Mouse (Mus musculus): Measurements from ENCODE around the gene Arnt2. TPM values are rescaled to one million over a fixed set of nuclear protein-coding genes. Genes with fewer than 3 reads are reported as not detected.

Gene Arnt2
- polyA plus RNA-seq, 1 experiment from 2014 or later: 2.6 TPM

- H3K4me3 ChIP-seq (ENCODE audit: low read depth, low read length): no peak overlapping the region
- no peak overlapping the region for H3K27ac ChIP-seq (ENCODE audit: low read depth, low read length)
- H3K9ac ChIP-seq (ENCODE audit: low read depth, low read length): no peak overlapping the region
- H3K9me3 ChIP-seq (ENCODE audit: control insufficient read depth): no peaks in the 10 kb centered on the region
- no peaks in the 10 kb centered on the region for H3K27me3 ChIP-seq (replicated peaks; ENCODE audit: control insufficient read depth, insufficient read depth, low read length)
- ATAC-seq: no peak
- 84% methylated on average over 4 of the region's 4 CpGs for WGBS
- no peaks in the 10 kb centered on the region for H3K4me1 ChIP-seq (replicated peaks; ENCODE audit: control insufficient read depth, insufficient read depth, low read length)
- no peak for TF ChIP-seq CTCF (IDR thresholded peaks at IDR 0.05; ENCODE audit: low read depth)
- H3K36me3 ChIP-seq (ENCODE audit: control insufficient read depth, insufficient read depth): no peaks in the 10 kb centered on the region
- no peak overlapping the region for H3K4me2 ChIP-seq (replicated peaks; ENCODE audit: low read depth)
Observed at GRCm38 (mm10) chr7:84263466-84263865, 146.5 kb downstream of the Arnt2 start.

GRCm38 (mm10) chr7:84261341-84261740 is 148.6 kb downstream of the Arnt2 start:
- H3K9me3 ChIP-seq (ENCODE audit: control insufficient read depth): no peaks in the 10 kb centered on the region
- H3K36me3 ChIP-seq (ENCODE audit: control insufficient read depth, insufficient read depth): no peaks in the 10 kb centered on the region
- no peak overlapping the region for H3K4me3 ChIP-seq (ENCODE audit: low read depth, low read length)
- ATAC-seq: no peak
- WGBS: 74% methylated on average over 6 of the region's 6 CpGs
- H3K4me2 ChIP-seq (replicated peaks; ENCODE audit: low read depth): no peak overlapping the region
- no peaks in the 10 kb centered on the region for H3K27me3 ChIP-seq (replicated peaks; ENCODE audit: control insufficient read depth, insufficient read depth, low read length)
- no peak overlapping the region for H3K9ac ChIP-seq (ENCODE audit: low read depth, low read length)
- H3K4me1 ChIP-seq (replicated peaks; ENCODE audit: control insufficient read depth, insufficient read depth, low read length): no peaks in the 10 kb centered on the region
- no peak for TF ChIP-seq CTCF (IDR thresholded peaks at IDR 0.05; ENCODE audit: low read depth)
- no peak overlapping the region for H3K27ac ChIP-seq (ENCODE audit: low read depth, low read length)

- Histone ChIP-seq H3K4me2 (replicated peaks; ENCODE audit: low read depth) (no peak overlapping the region), H3K4me3 (ENCODE audit: low read depth, low read length) (no peak overlapping the region), H3K36me3 (ENCODE audit: control insufficient read depth, insufficient read depth) (no peaks in the 10 kb centered on the region), H3K27ac (ENCODE audit: low read depth, low read length) (no peak overlapping the region), H3K9me3 (ENCODE audit: control insufficient read depth) (no peaks in the 10 kb centered on the region), H3K27me3 (replicated peaks; ENCODE audit: control insufficient read depth, insufficient read depth, low read length) (no peaks in the 10 kb centered on the region), H3K4me1 (replicated peaks; ENCODE audit: control insufficient read depth, insufficient read depth, low read length) (no peaks in the 10 kb centered on the region), H3K9ac (ENCODE audit: low read depth, low read length) (no peak overlapping the region)
- no peak for TF ChIP-seq CTCF (IDR thresholded peaks at IDR 0.05; ENCODE audit: low read depth)
- no peak for ATAC-seq
- WGBS: 89% methylated on average over 4 of the region's 4 CpGs
Observed at GRCm38 (mm10) chr7:84260401-84260800, 149.6 kb downstream of the Arnt2 start.

GRCm38 (mm10) chr7:84259309-84259985 is 150.5 kb downstream of the Arnt2 start:
- no peaks in the 10 kb centered on the region for H3K4me1 ChIP-seq (replicated peaks; ENCODE audit: control insufficient read depth, insufficient read depth, low read length)
- H3K9me3 ChIP-seq (ENCODE audit: control insufficient read depth): no peaks in the 10 kb centered on the region
- no peak for ATAC-seq
- 72% methylated on average over 4 of the region's 4 CpGs for WGBS
- H3K27me3 ChIP-seq (replicated peaks; ENCODE audit: control insufficient read depth, insufficient read depth, low read length): no peaks in the 10 kb centered on the region
- no peak overlapping the region for H3K9ac ChIP-seq (ENCODE audit: low read depth, low read length)
- no peak overlapping the region for H3K4me2 ChIP-seq (replicated peaks; ENCODE audit: low read depth)
- TF ChIP-seq CTCF (IDR thresholded peaks at IDR 0.05; ENCODE audit: low read depth): no peak
- no peak overlapping the region for H3K27ac ChIP-seq (ENCODE audit: low read depth, low read length)
- no peak overlapping the region for H3K4me3 ChIP-seq (ENCODE audit: low read depth, low read length)
- no peaks in the 10 kb centered on the region for H3K36me3 ChIP-seq (ENCODE audit: control insufficient read depth, insufficient read depth)

GRCm38 (mm10) chr7:84256661-84257060 is 153.3 kb downstream of the Arnt2 start:
- H3K9me3 ChIP-seq (ENCODE audit: control insufficient read depth): no peaks in the 10 kb centered on the region
- no peak overlapping the region for H3K4me2 ChIP-seq (replicated peaks; ENCODE audit: low read depth)
- no peaks in the 10 kb centered on the region for H3K36me3 ChIP-seq (ENCODE audit: control insufficient read depth, insufficient read depth)
- no peaks in the 10 kb centered on the region for H3K27me3 ChIP-seq (replicated peaks; ENCODE audit: control insufficient read depth, insufficient read depth, low read length)
- ATAC-seq: no peak
- H3K4me3 ChIP-seq (ENCODE audit: low read depth, low read length): no peak overlapping the region
- no peak overlapping the region for H3K27ac ChIP-seq (ENCODE audit: low read depth, low read length)
- H3K9ac ChIP-seq (ENCODE audit: low read depth, low read length): no peak overlapping the region
- no peaks in the 10 kb centered on the region for H3K4me1 ChIP-seq (replicated peaks; ENCODE audit: control insufficient read depth, insufficient read depth, low read length)
- TF ChIP-seq CTCF (IDR thresholded peaks at IDR 0.05; ENCODE audit: low read depth): no peak
- WGBS: 91% methylated on average over 3 of the region's 3 CpGs

- ATAC-seq: no peak
- H3K4me2 ChIP-seq (replicated peaks; ENCODE audit: low read depth): no peak overlapping the region
Observed at GRCm38 (mm10) chr7:84256245-84256644, 153.7 kb downstream of the Arnt2 start.

More at GRCm38 (mm10) chr7:84256245-84256644, 153.7 kb downstream of the Arnt2 start:
- Histone ChIP-seq H3K9ac (ENCODE audit: low read depth, low read length) (no peak overlapping the region), H3K4me3 (ENCODE audit: low read depth, low read length) (no peak overlapping the region), H3K27ac (ENCODE audit: low read depth, low read length) (no peak overlapping the region), H3K36me3 (ENCODE audit: control insufficient read depth, insufficient read depth) (no peaks in the 10 kb centered on the region), H3K27me3 (replicated peaks; ENCODE audit: control insufficient read depth, insufficient read depth, low read length) (no peaks in the 10 kb centered on the region), H3K4me1 (replicated peaks; ENCODE audit: control insufficient read depth, insufficient read depth, low read length) (no peaks in the 10 kb centered on the region), H3K9me3 (ENCODE audit: control insufficient read depth) (no peaks in the 10 kb centered on the region)
- no peak for TF ChIP-seq CTCF (IDR thresholded peaks at IDR 0.05; ENCODE audit: low read depth)
- 10% methylated on average over 1 of the region's 1 CpGs for whole genome bisulfite sequencing
